Mouse (Mus musculus): ENCODE data around the gene Spryd7. TPM values are rescaled to one million over a fixed set of nuclear protein-coding genes. Genes with fewer than 3 reads are reported as not detected.

The Spryd7 gene
- polyA plus RNA-seq, 1 experiment: 3.2 TPM

GRCm38 (mm10) chr14:61536631-61537264 lies 19.9 kb downstream of the Spryd7 start:
- H3K27ac ChIP-seq (ENCODE audit: insufficient read depth, low read length): no peak overlapping the region
- peaks cover 2% of the 10 kb centered on the region; the same call in 1 of the 2 replicates for H3K36me3 ChIP-seq (ENCODE audit: control insufficient read depth, insufficient read depth, low read length)
- H3K4me3 ChIP-seq (ENCODE audit: extremely low read depth, insufficient read depth, insufficient read length): no peak overlapping the region
- WGBS: 86% methylated on average over 5 of the region's 5 CpGs
- TF ChIP-seq CTCF (IDR thresholded peaks at IDR 0.05; ENCODE audit: extremely low read depth, insufficient read depth, insufficient read length, insufficient replicate concordance): no peak
- no peak for TF ChIP-seq POLR2A (IDR thresholded peaks at IDR 0.05; ENCODE audit: low read depth, low read length)
- DNase-seq (ENCODE audit: low read depth in 1 of 2, low spot score in 2 of 2): no peak
- H3K4me1 ChIP-seq (ENCODE audit: control insufficient read depth, insufficient read depth, insufficient read length): no peaks in the 10 kb centered on the region
- H3K27me3 ChIP-seq (ENCODE audit: control insufficient read depth, insufficient read depth, low read length): no peaks in the 10 kb centered on the region

DNA sequence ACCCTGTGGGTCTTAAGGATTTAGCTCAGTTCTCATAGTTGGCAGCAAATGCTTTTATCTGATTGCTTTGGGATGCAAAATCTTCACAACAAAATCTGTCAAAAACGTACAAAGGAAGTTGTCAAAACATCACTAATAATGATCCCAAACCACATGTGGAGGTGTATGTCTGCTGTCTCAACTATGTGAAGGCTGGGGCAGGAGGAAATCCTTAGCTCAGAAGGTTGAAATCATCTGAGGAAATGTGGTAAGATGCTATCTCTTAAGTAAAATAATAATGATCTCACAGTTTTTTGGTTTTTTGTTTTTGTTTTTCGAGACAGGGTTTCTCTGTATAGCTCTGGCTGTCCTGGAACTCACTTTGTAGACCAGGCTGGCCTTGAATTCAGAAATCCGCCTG lies 20.9 kb downstream of the Spryd7 start:
- Histone ChIP-seq H3K4me1 (ENCODE audit: control insufficient read depth, insufficient read depth, insufficient read length) (no peaks in the 10 kb centered on the region), H3K36me3 (ENCODE audit: control insufficient read depth, insufficient read depth, low read length) (peaks cover 2% of the 10 kb centered on the region; the same call in 1 of the 2 replicates), H3K4me3 (ENCODE audit: extremely low read depth, insufficient read depth, insufficient read length) (no peak overlapping the region), H3K27me3 (ENCODE audit: control insufficient read depth, insufficient read depth, low read length) (no peaks in the 10 kb centered on the region), H3K27ac (ENCODE audit: insufficient read depth, low read length) (no peak overlapping the region)
- DNase-seq (ENCODE audit: low read depth in 1 of 2, low spot score in 2 of 2): no peak
- 70% methylated on average over 3 of the region's 3 CpGs for WGBS
- TF ChIP-seq POLR2A (IDR thresholded peaks at IDR 0.05; ENCODE audit: low read depth, low read length) (no peak), CTCF (IDR thresholded peaks at IDR 0.05; ENCODE audit: extremely low read depth, insufficient read depth, insufficient read length, insufficient replicate concordance) (no peak)

DNA sequence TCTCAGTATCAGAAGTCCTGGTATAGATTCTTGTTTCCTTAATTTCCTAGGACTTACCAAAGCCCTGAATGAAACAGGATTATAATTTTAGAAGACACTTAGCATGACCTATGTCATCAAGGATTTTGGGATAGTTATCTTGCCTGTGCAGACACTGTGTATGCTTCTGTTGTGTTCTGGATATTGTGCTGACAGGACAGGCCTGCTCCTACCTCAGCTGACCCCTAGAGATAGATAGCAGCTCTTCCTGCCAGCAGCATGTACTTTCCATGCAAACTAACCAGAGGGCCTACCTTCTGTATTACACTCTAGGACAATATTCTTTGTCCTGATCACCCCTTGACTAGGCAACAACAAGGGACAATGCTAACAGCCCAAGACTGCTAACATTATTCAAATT lies 25.7 kb downstream of the Spryd7 start:
- Histone ChIP-seq H3K4me1 (ENCODE audit: control insufficient read depth, insufficient read depth, insufficient read length) (no peaks in the 10 kb centered on the region), H3K36me3 (ENCODE audit: control insufficient read depth, insufficient read depth, low read length) (peaks cover 2% of the 10 kb centered on the region; the same call in 1 of the 2 replicates), H3K27ac (ENCODE audit: insufficient read depth, low read length) (no peak overlapping the region), H3K27me3 (ENCODE audit: control insufficient read depth, insufficient read depth, low read length) (no peaks in the 10 kb centered on the region), H3K4me3 (ENCODE audit: extremely low read depth, insufficient read depth, insufficient read length) (no peak overlapping the region)
- no peak for TF ChIP-seq CTCF (IDR thresholded peaks at IDR 0.05; ENCODE audit: extremely low read depth, insufficient read depth, insufficient read length, insufficient replicate concordance)
- TF ChIP-seq POLR2A (IDR thresholded peaks at IDR 0.05; ENCODE audit: low read depth, low read length): no peak
- no peak for DNase-seq (ENCODE audit: low read depth in 1 of 2, low spot score in 2 of 2)

GRCm38 (mm10) chr14:61530396-61530795 lies 26.3 kb downstream of the Spryd7 start:
- no peak for DNase-seq (ENCODE audit: low read depth in 1 of 2, low spot score in 2 of 2)
- WGBS: 88% methylated on average over 2 of the region's 2 CpGs
- peaks cover 2% of the 10 kb centered on the region; the same call in 1 of the 2 replicates for H3K36me3 ChIP-seq (ENCODE audit: control insufficient read depth, insufficient read depth, low read length)
- H3K4me1 ChIP-seq (ENCODE audit: control insufficient read depth, insufficient read depth, insufficient read length): no peaks in the 10 kb centered on the region
- H3K27ac ChIP-seq (ENCODE audit: insufficient read depth, low read length): no peak overlapping the region
- TF ChIP-seq CTCF (IDR thresholded peaks at IDR 0.05; ENCODE audit: extremely low read depth, insufficient read depth, insufficient read length, insufficient replicate concordance): no peak
- TF ChIP-seq POLR2A (IDR thresholded peaks at IDR 0.05; ENCODE audit: low read depth, low read length): no peak
- no peaks in the 10 kb centered on the region for H3K27me3 ChIP-seq (ENCODE audit: control insufficient read depth, insufficient read depth, low read length)
- no peak overlapping the region for H3K4me3 ChIP-seq (ENCODE audit: extremely low read depth, insufficient read depth, insufficient read length)

DNA sequence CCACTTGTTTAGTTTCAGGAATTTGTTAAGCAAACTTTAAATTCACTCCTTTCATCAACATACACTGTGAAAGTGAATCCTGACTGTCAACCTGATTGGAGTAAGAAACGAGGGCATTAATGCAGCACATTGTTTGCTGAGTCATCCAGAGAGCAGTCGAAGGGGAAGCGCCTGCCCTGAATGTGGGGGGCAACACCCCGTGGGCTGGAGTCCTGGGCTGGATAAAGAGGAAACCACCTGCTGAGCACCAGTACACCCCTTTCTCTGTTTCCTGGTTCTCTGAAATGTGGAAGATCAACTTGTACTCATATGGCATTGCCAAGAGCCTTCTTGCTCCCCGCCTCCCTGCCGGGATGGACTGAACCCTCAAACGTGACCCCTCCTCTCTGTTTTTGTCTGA lies 27.2 kb downstream of the Spryd7 start:
- DNase-seq (ENCODE audit: low read depth in 1 of 2, low spot score in 2 of 2): no peak
- 27% methylated on average over 7 of the region's 7 CpGs for WGBS
- no peak overlapping the region for H3K27ac ChIP-seq (ENCODE audit: insufficient read depth, low read length)
- H3K4me1 ChIP-seq (ENCODE audit: control insufficient read depth, insufficient read depth, insufficient read length): no peaks in the 10 kb centered on the region
- H3K4me3 ChIP-seq (ENCODE audit: extremely low read depth, insufficient read depth, insufficient read length): no peak overlapping the region
- no peaks in the 10 kb centered on the region for H3K36me3 ChIP-seq (ENCODE audit: control insufficient read depth, insufficient read depth, low read length)
- TF ChIP-seq CTCF (IDR thresholded peaks at IDR 0.05; ENCODE audit: extremely low read depth, insufficient read depth, insufficient read length, insufficient replicate concordance) (no peak), POLR2A (IDR thresholded peaks at IDR 0.05; ENCODE audit: low read depth, low read length) (no peak)
- no peaks in the 10 kb centered on the region for H3K27me3 ChIP-seq (ENCODE audit: control insufficient read depth, insufficient read depth, low read length)

- WGBS: 88% methylated on average over 2 of the region's 2 CpGs
- no peaks in the 10 kb centered on the region for H3K36me3 ChIP-seq (ENCODE audit: control insufficient read depth, insufficient read depth, low read length)
These were observed 30.7 kb downstream of the Spryd7 start for GRCm38 (mm10) chr14:61526006-61526405.

DNA sequence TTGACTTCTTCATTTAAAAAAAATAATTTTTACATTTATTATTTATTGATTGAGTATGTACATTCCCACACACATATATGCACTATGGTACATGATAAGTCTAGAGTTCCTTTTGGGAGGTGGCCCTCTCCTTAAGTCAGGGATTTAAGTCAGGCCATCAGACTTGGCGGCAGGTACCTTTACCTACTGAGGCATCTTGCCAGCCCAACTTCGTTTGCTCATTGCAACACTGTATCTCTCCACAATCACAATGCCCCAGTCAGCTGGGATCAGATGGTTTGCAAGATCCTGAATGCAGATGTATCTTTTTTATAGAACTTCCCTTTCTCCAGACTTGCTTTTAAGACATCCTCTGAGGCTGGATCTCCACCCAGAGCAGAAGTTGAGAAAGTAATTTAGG lies 32.9 kb downstream of the Spryd7 start:
- DNase-seq (ENCODE audit: low read depth in 1 of 2, low spot score in 2 of 2): no peak
- 70% methylated on average over 2 of the region's 2 CpGs for WGBS
- Histone ChIP-seq H3K4me1 (ENCODE audit: control insufficient read depth, insufficient read depth, insufficient read length) (peaks cover 3% of the 10 kb centered on the region; the same call in 1 of the 2 replicates), H3K4me3 (ENCODE audit: extremely low read depth, insufficient read depth, insufficient read length) (no peak overlapping the region), H3K27ac (ENCODE audit: insufficient read depth, low read length) (no peak overlapping the region), H3K27me3 (ENCODE audit: control insufficient read depth, insufficient read depth, low read length) (no peaks in the 10 kb centered on the region), H3K36me3 (ENCODE audit: control insufficient read depth, insufficient read depth, low read length) (no peaks in the 10 kb centered on the region)
- TF ChIP-seq CTCF (IDR thresholded peaks at IDR 0.05; ENCODE audit: extremely low read depth, insufficient read depth, insufficient read length, insufficient replicate concordance): no peak
- no peak for TF ChIP-seq POLR2A (IDR thresholded peaks at IDR 0.05; ENCODE audit: low read depth, low read length)

More at GRCm38 (mm10) chr14:61526006-61526405, 30.7 kb downstream of the Spryd7 start:
- Histone ChIP-seq H3K27me3 (ENCODE audit: control insufficient read depth, insufficient read depth, low read length) (no peaks in the 10 kb centered on the region), H3K27ac (ENCODE audit: insufficient read depth, low read length) (no peak overlapping the region), H3K4me3 (ENCODE audit: extremely low read depth, insufficient read depth, insufficient read length) (no peak overlapping the region), H3K4me1 (ENCODE audit: control insufficient read depth, insufficient read depth, insufficient read length) (no peaks in the 10 kb centered on the region)
- no peak for DNase-seq (ENCODE audit: low read depth in 1 of 2, low spot score in 2 of 2)
- TF ChIP-seq POLR2A (IDR thresholded peaks at IDR 0.05; ENCODE audit: low read depth, low read length) (no peak), CTCF (IDR thresholded peaks at IDR 0.05; ENCODE audit: extremely low read depth, insufficient read depth, insufficient read length, insufficient replicate concordance) (no peak)
